Mouse (Mus musculus): ENCODE results near the gene Foxn3. TPM values are rescaled to one million over a fixed set of nuclear protein-coding genes. Genes with fewer than 3 reads are reported as not detected.

Foxn3 gene
- polyA plus RNA-seq, 1 experiment from 2014 or later: 87.3 TPM

DNA sequence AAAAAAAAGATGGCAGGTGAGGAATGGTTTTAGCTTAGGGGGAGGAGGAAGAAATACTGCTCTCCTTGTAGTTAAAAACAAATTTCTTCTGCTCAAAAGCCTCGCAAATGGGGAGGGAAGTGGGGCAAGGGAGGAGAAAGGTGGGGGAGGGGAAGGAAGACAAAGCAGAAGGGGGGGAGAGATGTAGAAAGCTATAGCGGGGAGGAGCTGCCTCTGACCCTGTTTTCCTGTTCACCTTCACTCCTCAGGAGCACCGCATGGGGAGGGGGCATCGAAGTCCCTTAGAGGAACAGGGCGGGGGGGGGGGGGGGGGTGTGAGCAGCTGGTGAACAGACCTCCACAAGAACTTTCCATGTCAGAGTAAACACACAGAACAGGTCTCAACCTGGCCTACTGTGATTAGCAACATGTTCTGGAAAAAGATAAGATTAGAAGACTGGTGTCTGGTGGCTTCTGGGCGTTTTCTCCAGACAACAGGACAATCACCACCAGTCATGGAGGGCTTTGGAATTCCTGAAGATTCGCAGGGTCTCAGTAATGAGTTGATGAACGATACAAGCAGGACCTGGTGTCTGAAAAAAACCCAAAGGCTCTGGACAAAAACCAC, 231.9 kb downstream of the Foxn3 start:
- Histone ChIP-seq H3K4me1 (replicated peaks; ENCODE audit: control insufficient read depth, insufficient read depth, low read length) (peaks cover 28% of the 10 kb centered on the region), H3K9me3 (ENCODE audit: control insufficient read depth, low read length) (no peaks in the 10 kb centered on the region), H3K4me2 (ENCODE audit: low read depth, low read length, severe bottlenecking) (no peak overlapping the region), H3K36me3 (ENCODE audit: control insufficient read depth, insufficient read depth, low read length) (no peaks in the 10 kb centered on the region), H3K27ac (ENCODE audit: low read depth, low read length) (no peak overlapping the region), H3K9ac (ENCODE audit: low read length) (no peak overlapping the region), H3K4me3 (ENCODE audit: low read depth, low read length) (no peak overlapping the region), H3K27me3 (ENCODE audit: control insufficient read depth, insufficient read depth, low read length) (no peaks in the 10 kb centered on the region)
- WGBS: 45% methylated on average over 4 of the region's 8 CpGs
- ATAC-seq (replicated peaks; ENCODE audit: low FRiP score): no peak
- no peak for DNase-seq (ENCODE audit: low spot score)

DNA sequence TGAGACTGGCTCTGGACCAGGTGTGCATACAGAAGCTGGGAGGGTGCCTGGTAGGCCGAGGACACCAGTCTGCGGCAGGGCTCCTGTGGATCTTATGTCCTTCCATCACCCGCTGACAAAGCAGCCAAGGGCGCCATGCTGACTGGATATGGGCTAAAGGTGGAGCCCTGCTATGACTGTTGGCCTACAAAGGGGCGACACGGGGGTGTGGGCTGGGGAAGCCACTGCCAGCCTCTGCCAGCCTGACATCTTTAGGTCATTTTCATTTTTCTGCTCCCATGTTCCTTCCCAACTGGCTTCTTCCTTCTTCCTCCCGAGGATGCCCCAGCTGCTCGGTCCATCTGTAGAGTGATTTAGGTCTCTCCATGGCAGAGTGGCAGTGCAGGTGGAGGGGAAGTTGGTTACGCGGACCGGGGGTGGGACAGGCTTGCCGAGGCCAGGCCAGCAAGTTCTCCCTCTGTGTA, 232.5 kb downstream of the Foxn3 start:
- no peak overlapping the region for H3K4me3 ChIP-seq (ENCODE audit: low read depth, low read length)
- H3K4me1 ChIP-seq (replicated peaks; ENCODE audit: control insufficient read depth, insufficient read depth, low read length): peaks cover 27% of the 10 kb centered on the region
- H3K36me3 ChIP-seq (ENCODE audit: control insufficient read depth, insufficient read depth, low read length): no peaks in the 10 kb centered on the region
- 74% methylated on average over 12 of the region's 12 CpGs for WGBS
- H3K27ac ChIP-seq (ENCODE audit: low read depth, low read length): no peak overlapping the region; the same call in 1 of the 2 replicates
- no peak for DNase-seq (ENCODE audit: low spot score)
- H3K27me3 ChIP-seq (ENCODE audit: control insufficient read depth, insufficient read depth, low read length): no peaks in the 10 kb centered on the region
- no peaks in the 10 kb centered on the region for H3K9me3 ChIP-seq (ENCODE audit: control insufficient read depth, low read length)
- ATAC-seq (replicated peaks; ENCODE audit: low FRiP score): no peak
- no peak overlapping the region for H3K9ac ChIP-seq (ENCODE audit: low read length)
- no peak overlapping the region for H3K4me2 ChIP-seq (ENCODE audit: low read depth, low read length, severe bottlenecking)

DNA sequence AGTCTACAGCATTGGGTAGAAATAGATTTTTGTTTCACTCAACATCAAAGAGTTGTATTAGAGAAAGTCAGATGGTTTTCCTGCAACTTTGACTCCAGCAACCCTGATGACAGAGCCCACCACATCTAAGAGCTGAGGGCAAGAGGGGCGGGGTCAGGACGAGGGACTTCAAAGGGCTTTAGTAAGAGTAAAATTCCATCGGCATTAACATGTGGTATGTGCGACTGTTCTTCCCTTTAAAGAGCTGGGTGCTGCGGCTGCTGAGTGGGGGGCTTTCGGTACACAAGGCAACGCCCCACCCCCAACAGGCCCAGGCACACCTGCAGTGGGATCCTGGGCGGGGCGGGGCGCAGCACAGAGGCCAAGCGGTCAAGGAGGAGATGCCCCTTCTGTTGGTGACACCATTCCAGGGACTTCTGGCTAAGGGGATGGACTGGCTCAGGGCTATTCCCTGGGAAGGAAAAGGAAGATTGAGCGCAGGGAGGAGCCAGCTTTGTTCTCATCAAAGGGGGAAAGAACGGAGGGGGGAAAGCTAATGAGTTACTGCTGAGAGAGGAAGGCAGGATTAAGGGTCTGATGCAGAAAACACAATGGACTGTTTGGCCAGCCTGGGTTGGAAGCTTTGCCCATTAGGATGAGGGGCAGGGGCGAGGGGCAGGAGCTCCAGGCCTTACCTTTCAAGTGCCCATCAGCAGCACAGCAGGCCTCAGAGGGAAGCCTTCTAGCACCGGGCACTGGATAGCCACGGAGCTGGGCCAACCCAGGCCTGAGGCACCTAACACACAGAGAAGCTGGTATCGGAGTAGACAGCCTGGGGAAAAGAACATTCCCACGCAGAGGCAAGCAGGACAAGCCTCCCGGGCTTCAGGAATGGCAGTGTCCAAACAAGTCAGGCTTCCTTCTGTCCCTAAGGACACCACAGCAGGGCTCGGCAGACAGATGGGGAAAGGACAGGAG, 233.8 kb downstream of the Foxn3 start:
- no peak overlapping the region for H3K4me3 ChIP-seq (ENCODE audit: low read depth, low read length)
- peaks cover 27% of the 10 kb centered on the region for H3K4me1 ChIP-seq (replicated peaks; ENCODE audit: control insufficient read depth, insufficient read depth, low read length)
- peak; percentile 79 for ATAC-seq (replicated peaks; ENCODE audit: low FRiP score)
- no peaks in the 10 kb centered on the region for H3K9me3 ChIP-seq (ENCODE audit: control insufficient read depth, low read length)
- peak overlapping the region; percentile 78 for H3K27ac ChIP-seq (ENCODE audit: low read depth, low read length)
- 4% methylated on average over 20 of the region's 20 CpGs for WGBS
- peak overlapping the region; percentile 33; the same call in 1 of the 2 replicates for H3K9ac ChIP-seq (ENCODE audit: low read length)
- DNase-seq (ENCODE audit: low spot score): peak; percentile 80
- H3K4me2 ChIP-seq (ENCODE audit: low read depth, low read length, severe bottlenecking): peak overlapping the region; percentile 30; the same call in 1 of the 2 replicates
- H3K36me3 ChIP-seq (ENCODE audit: control insufficient read depth, insufficient read depth, low read length): no peaks in the 10 kb centered on the region
- H3K27me3 ChIP-seq (ENCODE audit: control insufficient read depth, insufficient read depth, low read length): no peaks in the 10 kb centered on the region

DNA sequence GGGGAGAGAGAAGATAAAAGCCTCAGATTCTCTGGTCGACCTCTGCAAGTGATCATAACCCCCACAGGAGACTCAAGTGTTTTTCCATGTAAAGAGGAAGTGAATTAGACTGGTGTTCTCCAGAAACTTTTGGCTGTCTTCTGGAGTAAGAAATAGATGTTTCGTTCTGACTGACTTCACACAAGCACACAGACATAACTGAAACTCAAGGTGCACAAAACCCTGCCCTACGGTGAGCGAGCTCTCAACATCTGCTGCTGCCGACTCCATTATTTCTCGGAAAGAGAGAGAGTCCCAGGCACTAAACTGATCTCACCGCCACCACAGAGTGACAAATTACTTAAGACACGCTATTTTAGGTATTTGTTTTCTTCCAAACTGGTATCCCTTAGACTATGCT, 237.2 kb downstream of the Foxn3 start:
- WGBS: 77% methylated on average over 8 of the region's 8 CpGs
- ATAC-seq (replicated peaks; ENCODE audit: low FRiP score): no peak
- Histone ChIP-seq H3K4me3 (ENCODE audit: low read depth, low read length) (no peak overlapping the region), H3K36me3 (ENCODE audit: control insufficient read depth, insufficient read depth, low read length) (no peaks in the 10 kb centered on the region), H3K9me3 (ENCODE audit: control insufficient read depth, low read length) (no peaks in the 10 kb centered on the region), H3K9ac (ENCODE audit: low read length) (no peak overlapping the region), H3K4me1 (replicated peaks; ENCODE audit: control insufficient read depth, insufficient read depth, low read length) (peaks cover 20% of the 10 kb centered on the region), H3K4me2 (ENCODE audit: low read depth, low read length, severe bottlenecking) (no peak overlapping the region), H3K27ac (ENCODE audit: low read depth, low read length) (no peak overlapping the region), H3K27me3 (ENCODE audit: control insufficient read depth, insufficient read depth, low read length) (no peaks in the 10 kb centered on the region)
- no peak for DNase-seq (ENCODE audit: low spot score)

DNA sequence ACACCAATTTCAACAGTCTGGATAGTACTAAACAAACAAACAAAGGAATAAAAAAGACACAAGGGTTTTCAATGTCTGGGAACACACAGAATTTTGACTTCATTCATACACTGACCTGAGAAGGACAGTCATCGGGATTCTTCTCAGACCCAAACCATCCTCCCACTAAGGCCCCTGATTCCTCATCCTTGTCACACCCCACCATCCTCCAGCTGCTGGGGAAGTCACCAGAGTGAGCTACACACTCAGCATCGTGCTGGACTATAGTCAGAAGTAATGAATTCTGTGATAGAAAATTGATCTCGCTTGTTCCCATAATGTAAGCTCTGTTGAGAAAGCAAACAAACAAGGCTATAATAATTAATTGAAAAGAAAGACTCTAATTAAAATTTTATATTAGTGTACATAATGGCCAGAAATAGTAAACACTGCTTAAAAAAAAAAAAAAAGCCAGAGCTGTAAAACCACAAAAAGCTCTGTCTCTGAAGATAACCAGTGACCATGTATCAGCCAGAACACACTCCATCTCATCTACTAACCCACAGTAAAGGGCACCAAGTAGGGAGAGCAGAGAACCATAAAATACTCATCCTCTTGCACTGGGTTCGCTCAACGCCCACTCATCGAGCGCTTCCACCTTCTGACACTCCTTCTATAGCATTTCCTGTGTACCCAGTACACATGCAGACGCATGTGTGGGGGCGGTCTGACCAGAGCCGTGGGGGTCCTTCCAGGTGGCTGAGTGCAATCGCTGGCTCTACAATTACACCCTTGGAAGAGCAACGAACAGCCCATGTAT, 241.6 kb downstream of the Foxn3 start:
- Histone ChIP-seq H3K4me2 (ENCODE audit: low read depth, low read length, severe bottlenecking) (no peak overlapping the region), H3K36me3 (ENCODE audit: control insufficient read depth, insufficient read depth, low read length) (peaks cover 3% of the 10 kb centered on the region; the same call in 1 of the 2 replicates), H3K9me3 (ENCODE audit: control insufficient read depth, low read length) (no peaks in the 10 kb centered on the region), H3K4me1 (replicated peaks; ENCODE audit: control insufficient read depth, insufficient read depth, low read length) (0 out of 2 replicates have a peak, but pooled peaks cover 2% of the 10 kb centered on the region), H3K27me3 (ENCODE audit: control insufficient read depth, insufficient read depth, low read length) (no peaks in the 10 kb centered on the region), H3K9ac (ENCODE audit: low read length) (no peak overlapping the region), H3K27ac (ENCODE audit: low read depth, low read length) (no peak overlapping the region), H3K4me3 (ENCODE audit: low read depth, low read length) (no peak overlapping the region)
- ATAC-seq (replicated peaks; ENCODE audit: low FRiP score) (no peak), DNase-seq (ENCODE audit: low spot score) (no peak)
- WGBS: 84% methylated on average over 12 of the region's 12 CpGs

DNA sequence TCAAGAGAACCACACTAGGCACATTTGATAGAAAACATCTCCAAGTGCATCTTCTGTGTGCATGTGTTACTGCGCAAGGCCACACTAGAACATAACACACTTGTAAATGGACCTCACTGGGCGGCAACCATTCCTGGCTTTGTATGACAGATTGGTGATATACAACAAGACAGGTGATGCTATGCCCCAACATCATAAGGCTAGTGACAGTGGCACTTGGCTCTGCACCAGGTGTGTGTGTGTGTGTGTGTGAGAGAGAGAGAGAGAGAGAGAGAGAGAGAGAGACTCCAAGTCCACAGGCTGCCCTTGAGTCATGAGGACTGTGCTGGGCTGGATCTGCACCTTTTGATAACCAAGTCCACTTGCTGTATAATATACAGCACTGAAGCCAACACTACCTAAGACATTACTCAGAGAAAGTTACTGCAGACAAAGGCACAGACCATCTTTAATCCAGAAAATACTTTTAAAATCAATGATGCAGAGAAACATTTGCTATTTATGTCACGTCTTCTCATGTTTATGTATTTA, 242.4 kb downstream of the Foxn3 start:
- no peak overlapping the region for H3K9ac ChIP-seq (ENCODE audit: low read length)
- no peak overlapping the region for H3K4me3 ChIP-seq (ENCODE audit: low read depth, low read length)
- no peaks in the 10 kb centered on the region for H3K27me3 ChIP-seq (ENCODE audit: control insufficient read depth, insufficient read depth, low read length)
- 96% methylated on average over 3 of the region's 3 CpGs for WGBS
- DNase-seq (ENCODE audit: low spot score) (no peak), ATAC-seq (replicated peaks; ENCODE audit: low FRiP score) (no peak)
- peaks cover 3% of the 10 kb centered on the region; the same call in 1 of the 2 replicates for H3K36me3 ChIP-seq (ENCODE audit: control insufficient read depth, insufficient read depth, low read length)
- no peaks in the 10 kb centered on the region for H3K9me3 ChIP-seq (ENCODE audit: control insufficient read depth, low read length)
- H3K4me2 ChIP-seq (ENCODE audit: low read depth, low read length, severe bottlenecking): no peak overlapping the region
- 0 out of 2 replicates have a peak, but pooled peaks cover 2% of the 10 kb centered on the region for H3K4me1 ChIP-seq (replicated peaks; ENCODE audit: control insufficient read depth, insufficient read depth, low read length)
- no peak overlapping the region for H3K27ac ChIP-seq (ENCODE audit: low read depth, low read length)

DNA sequence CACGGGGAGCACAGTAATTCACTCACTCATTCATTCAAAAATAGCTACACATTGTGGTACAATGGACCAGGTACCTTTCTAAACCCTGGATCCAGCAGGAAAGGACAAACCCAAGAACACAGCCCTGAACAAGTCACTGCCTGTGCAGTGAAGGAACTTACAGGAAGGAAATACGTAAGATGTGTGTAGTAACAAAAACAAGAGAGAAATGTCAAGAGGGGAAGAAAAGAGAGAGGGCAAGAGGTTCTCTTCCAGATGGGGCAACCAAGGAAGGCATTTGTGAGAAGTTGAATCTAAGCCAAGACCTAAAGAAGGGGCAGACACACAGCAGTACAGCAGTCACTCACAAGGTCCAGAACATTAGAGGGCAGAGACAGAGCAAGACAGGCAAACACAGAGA, 243.5 kb downstream of the Foxn3 start:
- H3K4me1 ChIP-seq (replicated peaks; ENCODE audit: control insufficient read depth, insufficient read depth, low read length): 0 out of 2 replicates have a peak, but pooled peaks cover 2% of the 10 kb centered on the region
- no peak overlapping the region for H3K4me3 ChIP-seq (ENCODE audit: low read depth, low read length)
- WGBS: 73% methylated on average over 2 of the region's 2 CpGs
- no peak overlapping the region for H3K27ac ChIP-seq (ENCODE audit: low read depth, low read length)
- ATAC-seq (replicated peaks; ENCODE audit: low FRiP score) (no peak), DNase-seq (ENCODE audit: low spot score) (no peak)
- no peak overlapping the region for H3K4me2 ChIP-seq (ENCODE audit: low read depth, low read length, severe bottlenecking)
- no peaks in the 10 kb centered on the region for H3K27me3 ChIP-seq (ENCODE audit: control insufficient read depth, insufficient read depth, low read length)
- H3K9me3 ChIP-seq (ENCODE audit: control insufficient read depth, low read length): no peaks in the 10 kb centered on the region; the same call in 1 of the 2 replicates
- no peak overlapping the region for H3K9ac ChIP-seq (ENCODE audit: low read length)
- H3K36me3 ChIP-seq (ENCODE audit: control insufficient read depth, insufficient read depth, low read length): peaks cover 3% of the 10 kb centered on the region; the same call in 1 of the 2 replicates

DNA sequence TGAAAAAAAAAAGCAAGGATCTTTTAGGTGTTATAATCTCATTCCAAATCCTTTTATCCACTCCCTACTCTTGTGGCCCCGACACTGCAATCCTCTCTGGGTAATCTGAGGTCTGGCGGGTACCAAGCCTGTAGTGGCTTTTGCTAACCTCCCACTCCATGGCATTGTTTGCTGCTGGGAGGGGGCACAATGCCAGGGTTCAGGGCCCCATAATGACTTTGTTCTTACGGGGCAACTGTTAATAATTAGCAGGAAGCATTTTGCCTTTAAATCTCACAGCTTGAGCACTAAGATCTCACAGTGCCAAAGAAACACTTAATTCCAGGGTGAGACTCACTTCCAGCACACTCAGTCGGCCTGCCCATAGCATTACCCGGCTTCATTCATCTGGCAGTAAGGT, 244.2 kb downstream of the Foxn3 start:
- DNase-seq (ENCODE audit: low spot score) (no peak), ATAC-seq (replicated peaks; ENCODE audit: low FRiP score) (no peak)
- no peak overlapping the region for H3K4me3 ChIP-seq (ENCODE audit: low read depth, low read length)
- H3K27me3 ChIP-seq (ENCODE audit: control insufficient read depth, insufficient read depth, low read length): no peaks in the 10 kb centered on the region
- no peak overlapping the region for H3K9ac ChIP-seq (ENCODE audit: low read length)
- no peaks in the 10 kb centered on the region; the same call in 1 of the 2 replicates for H3K9me3 ChIP-seq (ENCODE audit: control insufficient read depth, low read length)
- peaks cover 3% of the 10 kb centered on the region; the same call in 1 of the 2 replicates for H3K36me3 ChIP-seq (ENCODE audit: control insufficient read depth, insufficient read depth, low read length)
- H3K27ac ChIP-seq (ENCODE audit: low read depth, low read length): no peak overlapping the region
- H3K4me1 ChIP-seq (replicated peaks; ENCODE audit: control insufficient read depth, insufficient read depth, low read length): 0 out of 2 replicates have a peak, but pooled peaks cover 2% of the 10 kb centered on the region
- H3K4me2 ChIP-seq (ENCODE audit: low read depth, low read length, severe bottlenecking): no peak overlapping the region
- 58% methylated on average over 5 of the region's 5 CpGs for WGBS

All from forebrain, embryonic 11.5 days (tissue).